Mouse (Mus musculus): Measurements from ENCODE around the gene Tcp11l1.

Gene Tcp11l1

GRCm38 (mm10) chr2:104685418-104685817 is 26.6 kb downstream of the Tcp11l1 start:
- ChIA-PET CTCF (interaction anchor here (0.5 to 3.4 kb wide), 95 partner anchors 8 to 788 kb away, joined by 3 to 60 read pairs (median 4); partner anchors contain the start of genes Depdc7 (in 2 of the 4), Tcp11l1 (in 2 of the 4), Cstf3 (in 1 of the 4) and D430041D05Rik (in 1 of the 4)), POLR2A (interaction anchor here in 3 of 4 experiments (0.5 to 6.4 kb wide), 34 partner anchors 11 to 166 kb away, joined by 3 to 44 read pairs (median 4); partner anchors contain the start of genes Cstf3 (in 3 of the 3), Tcp11l1 (in 2 of the 3) and Depdc7 (in 1 of the 3))

- ChIA-PET POLR2A (interaction anchor here in 3 of 4 experiments (0.6 to 6.4 kb wide), 26 partner anchors 15 to 167 kb away, joined by 3 to 44 read pairs (median 4); partner anchors contain the start of genes Cstf3 (in 3 of the 3), Tcp11l1 (in 2 of the 3) and Depdc7 (in 1 of the 3)), CTCF (interaction anchor here (0.5 to 3.4 kb wide), 84 partner anchors 8 to 787 kb away, joined by 3 to 60 read pairs (median 4); partner anchors contain the start of genes Depdc7 (in 2 of the 4), Tcp11l1 (in 2 of the 4), Cstf3 (in 1 of the 4) and D430041D05Rik (in 1 of the 4))
Measured at GRCm38 (mm10) chr2:104684771-104685170, 27.2 kb downstream of the Tcp11l1 start.

GRCm38 (mm10) chr2:104677326-104677725 is 34.6 kb downstream of the Tcp11l1 start:
- CTCF ChIA-PET: interaction anchor here in 3 of 4 experiments (0.6 to 1.4 kb wide), 4 partner anchors 8 to 31 kb away, joined by 3 read pairs; no protein-coding TSS in a partner anchor

GRCm38 (mm10) chr2:104671724-104672123 is 40.2 kb downstream of the Tcp11l1 start:
- ChIA-PET CTCF (no interaction called here), POLR2A (interaction anchor here in 1 of 4 experiments (0.6 to 4.6 kb wide), 5 partner anchors 9 to 83 kb away, joined by 3 to 44 read pairs (median 5); no protein-coding TSS in a partner anchor)

More at GRCm38 (mm10) chr2:104677326-104677725, 34.6 kb downstream of the Tcp11l1 start:
- POLR2A ChIA-PET: no interaction called here

GRCm38 (mm10) chr2:104669122-104669804 is 42.7 kb downstream of the Tcp11l1 start:
- ChIA-PET POLR2A (interaction anchor here in 3 of 4 experiments (1.0 to 4.6 kb wide), 9 partner anchors 12 to 186 kb away, joined by 3 to 44 read pairs (median 4); partner anchors contain the start of genes Cstf3 (in 3 of the 3) and Depdc7 (in 1 of the 3)), CTCF (interaction anchor here in 3 of 4 experiments (0.6 to 2.7 kb wide), 3 partner anchors 15 to 57 kb away, joined by 4 to 11 read pairs (median 10); no protein-coding TSS in a partner anchor)

GRCm38 (mm10) chr2:104663372-104664100 is 48.4 kb downstream of the Tcp11l1 start:
- POLR2A ChIA-PET: interaction anchor here in 1 of 4 experiments (1.1 kb wide), 1 partner anchor 18 kb away, joined by 4 read pairs; no protein-coding TSS in a partner anchor

GRCm38 (mm10) chr2:104658659-104659058 is 53.3 kb downstream of the Tcp11l1 start:
- POLR2A ChIA-PET: interaction anchor here in 1 of 4 experiments (1.2 kb wide), 1 partner anchor 15 kb away, joined by 4 read pairs; no protein-coding TSS in a partner anchor
- CTCF ChIA-PET: no interaction called here

More at GRCm38 (mm10) chr2:104663372-104664100, 48.4 kb downstream of the Tcp11l1 start:
- CTCF ChIA-PET: interaction anchor here in 1 of 4 experiments (1.0 to 1.1 kb wide), 2 partner anchors 17 to 22 kb away, joined by 4 to 5 read pairs; no protein-coding TSS in a partner anchor

- POLR2A ChIA-PET: interaction anchor here in 2 of 4 experiments (0.5 to 4.0 kb wide), 13 partner anchors 8 to 624 kb away, joined by 3 to 56 read pairs (median 5); partner anchors contain the start of gene Cstf3 (in 2 of the 2)
- CTCF ChIA-PET: interaction anchor here in 2 of 4 experiments (0.7 to 1.1 kb wide), 2 partner anchors 11 to 14 kb away, joined by 3 read pairs; no protein-coding TSS in a partner anchor
Measured at GRCm38 (mm10) chr2:104615985-104616711, 95.8 kb downstream of the Tcp11l1 start.

GRCm38 (mm10) chr2:104614786-104615185 is 97.2 kb downstream of the Tcp11l1 start:
- POLR2A ChIA-PET: interaction anchor here in 3 of 4 experiments (0.6 to 4.0 kb wide), 10 partner anchors 8 to 97 kb away, joined by 3 to 56 read pairs (median 3); partner anchors contain the start of gene Cstf3 (in 1 of the 3)
- CTCF ChIA-PET: no interaction called here

Data from embryonic stem cell, embryonic (primary cell).